Mouse (Mus musculus) yolk sac, embryonic 10.5 days (tissue): ENCODE measurements around the gene Bckdk.
A peak's percentile ranks its signal among the peaks of the same experiment; 100 is the strongest.

ENCODE experiments used
- DNase-seq: peaks from one replicate; pipeline ENCODE4 v3.0.0-alpha.2; 2017; ENCODE audit warnings: low spot score

Gene Bckdk

GRCm38 (mm10) chr7:127903971-127904796, at the start of gene Bckdk:
Bckdk (plus strand) TSS chr7:127904082.
- peak; percentile 85 for DNase-seq

GRCm38 (mm10) chr7:127858258-127858657, 45.6 kb upstream of the Bckdk start:
- no peak for DNase-seq

GRCm38 (mm10) chr7:127866434-127866833, 37.4 kb upstream of the Bckdk start:
- no peak for DNase-seq

- DNase-seq, result no peak
Observed at GRCm38 (mm10) chr7:127867641-127868040, 36.2 kb upstream of the Bckdk start.

GRCm38 (mm10) chr7:127869149-127869810, 34.6 kb upstream of the Bckdk start:
- no peak for DNase-seq

- no peak for DNase-seq
Observed at GRCm38 (mm10) chr7:127870136-127870821, 33.6 kb upstream of the Bckdk start.

GRCm38 (mm10) chr7:127874812-127875626, 28.9 kb upstream of the Bckdk start:
- DNase-seq, result no peak

GRCm38 (mm10) chr7:127875627-127876001, 28.3 kb upstream of the Bckdk start:
- peak; percentile 93 for DNase-seq

- peak; percentile 94 for DNase-seq
Observed at GRCm38 (mm10) chr7:127876041-127876466, 27.8 kb upstream of the Bckdk start, which contains the start of gene Zfp646. Zfp646 (plus strand) TSS chr7:127876221.

- peak; percentile 93 for DNase-seq
Observed at GRCm38 (mm10) chr7:127876467-127877348, 27.2 kb upstream of the Bckdk start, which contains the start of gene Zfp668. Zfp668 (minus strand) TSS chr7:127876828.

- no peak for DNase-seq
Observed at GRCm38 (mm10) chr7:127879301-127879700, 24.6 kb upstream of the Bckdk start.

GRCm38 (mm10) chr7:127880431-127880830, 23.5 kb upstream of the Bckdk start:
- DNase-seq, result no peak

- DNase-seq, result no peak
Observed at GRCm38 (mm10) chr7:127885951-127886350, 17.9 kb upstream of the Bckdk start.

GRCm38 (mm10) chr7:127886551-127886950, 17.3 kb upstream of the Bckdk start:
- no peak for DNase-seq

GRCm38 (mm10) chr7:127887191-127887590, 16.7 kb upstream of the Bckdk start:
- no peak for DNase-seq

GRCm38 (mm10) chr7:127887781-127888180, 16.1 kb upstream of the Bckdk start:
- DNase-seq, result no peak

- DNase-seq, result no peak
Observed at GRCm38 (mm10) chr7:127888821-127889220, 15.1 kb upstream of the Bckdk start.

GRCm38 (mm10) chr7:127890798-127891197, 13.1 kb upstream of the Bckdk start, which contains the start of gene Prss53:
Prss53 (minus strand) TSS chr7:127890970.
- peak; percentile 74 for DNase-seq

GRCm38 (mm10) chr7:127894480-127894879, 9.4 kb upstream of the Bckdk start:
- DNase-seq, result peak; percentile 56

- peak; percentile 97 for DNase-seq
Observed at GRCm38 (mm10) chr7:127895442-127895841, 8.4 kb upstream of the Bckdk start, which contains the start of the genes Gm21974 and Vkorc1. Gm21974 (minus strand) TSS chr7:127895454. Vkorc1 (minus strand) TSS chr7:127895617.
